Mouse (Mus musculus) erythroblast, embryonic 14.5 days (primary cell): ENCODE measurements around the gene Tti1.

Experiments
- GATA1 ChIP-seq: IDR thresholded peaks from 2 replicates; pipeline ENCODE4 v1.6.1; 2012; ENCODE audit warnings: low read length, inconsistent platforms, mixed read lengths
- TAL1 ChIP-seq: IDR thresholded peaks from 3 replicates; pipeline ENCODE4 v1.6.1; 2012; ENCODE audit warnings: low read length, inconsistent platforms, mixed read lengths

DNA sequence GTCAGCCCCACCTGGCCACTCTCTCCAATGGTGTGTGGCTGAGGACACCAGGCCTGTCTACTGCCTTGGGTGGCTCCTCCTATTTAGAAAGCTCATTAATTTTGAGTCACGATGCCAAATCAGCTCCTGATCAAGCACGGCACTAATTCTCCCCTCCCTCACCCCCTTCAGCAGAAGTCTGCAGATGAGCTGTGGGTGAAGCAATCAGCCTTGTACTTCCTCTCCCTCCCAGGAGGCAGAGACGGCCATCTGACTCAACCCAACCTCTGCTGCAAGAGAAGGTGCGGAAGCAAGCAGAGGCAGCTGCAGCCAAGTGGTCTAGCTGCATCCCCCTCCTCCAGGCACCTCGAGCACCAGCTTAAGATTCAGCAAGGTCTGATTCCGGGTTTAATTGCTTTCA lies 37.2 kb downstream of the Tti1 start:
- TF ChIP-seq GATA1 = no peak
- no peak for TF ChIP-seq TAL1
